Mouse (Mus musculus) midbrain, postnatal 0 days (tissue): ENCODE data around the gene Gm2056. TPM values are rescaled to one million over a fixed set of nuclear protein-coding genes. Genes with fewer than 3 reads are reported as not detected.
A peak's percentile ranks its signal among the peaks of the same experiment; 100 is the strongest.
"Not testable (repeated sequence)": the region's sequence is repeated elsewhere in the genome, so short reads cannot be mapped to it uniquely, and the experiment has no call there.

ENCODE experiments used
- ATAC-seq: fragments of 200-750 bp; cut with Nextera tagmentation; 2 replicates; pipeline ENCODE4 v1.8.0; 2017; ENCODE audit warnings: moderate number of reproducible peaks, mild to moderate bottlenecking, moderate TSS enrichment, moderate library complexity; ENCODE audit not compliant: low FRiP score
- DNase-seq: peaks from one replicate; pipeline ENCODE4 v3.0.0-alpha.2; 2015; ENCODE audit warnings: low spot score
- H3K27ac ChIP-seq: fragments of 300-500 bp; sonication (generic); 2 replicates; pipeline ENCODE4 v1.5.1; 2014; ENCODE audit warnings: low read depth, mild to moderate bottlenecking, low read length, mixed read lengths
- H3K27me3 ChIP-seq: fragments of 300-500 bp; sonication (generic); 2 replicates; pipeline ENCODE4 v1.6.1; 2014; ENCODE audit warnings: low read length, control low read depth, mixed read lengths; ENCODE audit not compliant: insufficient read depth
- H3K36me3 ChIP-seq: fragments of 300-500 bp; sonication (generic); 2 replicates; pipeline ENCODE4 v1.6.1; 2014; ENCODE audit warnings: low read length, control low read depth, mixed read lengths; ENCODE audit not compliant: insufficient read depth
- H3K4me1 ChIP-seq: fragments of 300-500 bp; sonication (generic); 2 replicates; pipeline ENCODE4 v1.6.1; 2014; ENCODE audit warnings: mild to moderate bottlenecking, control low read depth, antibody characterized with exemption, low read length, mixed read lengths; ENCODE audit not compliant: insufficient read depth
- H3K4me2 ChIP-seq: fragments of 300-500 bp; sonication (generic); 2 replicates; pipeline ENCODE4 v1.6.1; 2014; ENCODE audit warnings: low read depth, mild to moderate bottlenecking, low read length, mixed read lengths; ENCODE audit not compliant: poor library complexity, severe bottlenecking
- H3K4me3 ChIP-seq: fragments of 300-500 bp; sonication (generic); 2 replicates; pipeline ENCODE4 v1.5.1; 2014; ENCODE audit warnings: low read depth, mild to moderate bottlenecking, low read length, moderate library complexity
- H3K9ac ChIP-seq: fragments of 300-500 bp; sonication (generic); replicated peaks from 2 replicates; pipeline ENCODE4 v1.6.1; 2014; ENCODE audit warnings: mild to moderate bottlenecking, low read length, moderate library complexity, mixed read lengths; ENCODE audit not compliant: poor library complexity, severe bottlenecking
- H3K9me3 ChIP-seq: fragments of 300-500 bp; sonication (generic); 2 replicates; pipeline ENCODE4 v1.6.1; 2016; ENCODE audit warnings: low read length, control low read depth
- CTCF ChIP-seq: IDR thresholded peaks from 2 replicates; pipeline ENCODE4 v1.5.1; 2016; ENCODE audit warnings: antibody characterized with exemption, mild to moderate bottlenecking
- WGBS: fragments of 180-500 bp; shearing (Covaris S2); extraction: QIAGEN DNeasy Blood & Tissue Kit; methylation state at CpG from one replicate; pipeline ENCODE4 v1.1.7; 2014; 5-methylcytosine and 5-hydroxymethylcytosine counted together
- polyA plus RNA-seq: library from polyadenylated mRNA; unstranded; fragments of >200 nt; fragmentation: Nextera tagmentation; extraction: Ambion mirVana; gene quantifications from 2 replicates; pipeline ENCODE4 v1.2.1, GENCODE M21; 2015
- total RNA-seq: library from RNA; depleted of rRNA; stranded (reverse); fragments of >200 nt; gene quantifications from 2 replicates; pipeline ENCODE4 v1.2.3, GENCODE M21; 2014; rRNA removed

The Gm2056 gene
- total RNA-seq = not detected in 2 replicates
- polyA plus RNA-seq = not detected in 2 replicates

- not testable (repeated sequence) for H3K36me3 ChIP-seq, DNase-seq, H3K9ac ChIP-seq, H3K27me3 ChIP-seq, H3K9me3 ChIP-seq, H3K4me1 ChIP-seq, H3K27ac ChIP-seq, H3K4me2 ChIP-seq, ATAC-seq, H3K4me3 ChIP-seq
- 89% methylated on average over 1 of the region's 1 CpGs for WGBS
Measured at GRCm38 (mm10) chr12:88026704-88027103, at the start of gene Gm2056. TSS of gene Gm2056 (plus strand) at chr12:88027004.

- not testable (repeated sequence) for H3K36me3 ChIP-seq, H3K9ac ChIP-seq, H3K4me2 ChIP-seq, H3K4me3 ChIP-seq, H3K27me3 ChIP-seq, ATAC-seq, H3K9me3 ChIP-seq, H3K27ac ChIP-seq, H3K4me1 ChIP-seq
- peak; percentile 30 for DNase-seq
- TF ChIP-seq CTCF = peak; percentile 40
Measured at GRCm38 (mm10) chr12:87984000-87984399, 42.8 kb upstream of the Gm2056 start.

- H3K4me3 ChIP-seq, DNase-seq, H3K4me2 ChIP-seq, H3K36me3 ChIP-seq, H3K27me3 ChIP-seq, H3K27ac ChIP-seq, H3K4me1 ChIP-seq, H3K9me3 ChIP-seq, H3K9ac ChIP-seq, ATAC-seq: not testable (repeated sequence)
- 74% methylated on average over 3 of the region's 3 CpGs for WGBS
Measured at GRCm38 (mm10) chr12:88004118-88004517, 22.7 kb upstream of the Gm2056 start.

GRCm38 (mm10) chr12:88011548-88011947, 15.3 kb upstream of the Gm2056 start, which contains the start of gene Gm2075:
TSS of gene Gm2075 (plus strand) at chr12:88011848.
- not testable (repeated sequence) for H3K36me3 ChIP-seq, H3K4me2 ChIP-seq, H3K9ac ChIP-seq, H3K4me3 ChIP-seq, ATAC-seq, H3K27ac ChIP-seq, DNase-seq, H3K4me1 ChIP-seq, H3K27me3 ChIP-seq, H3K9me3 ChIP-seq
- WGBS = no CpG with 5 or more reads among the region's 1 CpGs

GRCm38 (mm10) chr12:88018671-88019070, 8.1 kb upstream of the Gm2056 start, which contains the start of gene Gm6803:
TSS of gene Gm6803 (minus strand) at chr12:88018771.
- not testable (repeated sequence) for H3K4me1 ChIP-seq, DNase-seq, H3K4me3 ChIP-seq, H3K9me3 ChIP-seq, H3K4me2 ChIP-seq, H3K9ac ChIP-seq, H3K27ac ChIP-seq, H3K27me3 ChIP-seq, ATAC-seq, H3K36me3 ChIP-seq
- WGBS = 71% methylated on average over 2 of the region's 2 CpGs

GRCm38 (mm10) chr12:88032250-88032649, 5.4 kb downstream of the Gm2056 start:
- H3K4me3 ChIP-seq, H3K4me2 ChIP-seq, ATAC-seq, H3K4me1 ChIP-seq, H3K27me3 ChIP-seq, H3K36me3 ChIP-seq, H3K9me3 ChIP-seq, H3K27ac ChIP-seq, H3K9ac ChIP-seq, DNase-seq: not testable (repeated sequence)
- WGBS = 89% methylated on average over 5 of the region's 5 CpGs
